Mouse (Mus musculus): Measurements from ENCODE around the gene Galt.
"Not testable (repeated sequence)": the region's sequence is repeated elsewhere in the genome, so short reads cannot be mapped to it uniquely, and the experiment has no call there.

Gene Galt

GRCm38 (mm10) chr4:41739260-41739659 lies 15.8 kb upstream of the Galt start:
- CTCF ChIA-PET, result interaction anchor here (1.5 kb wide), 1 partner anchor 23 kb away, joined by 14 read pairs; no protein-coding TSS in a partner anchor

- CTCF ChIA-PET, result interaction anchor here (1.3 kb wide), 1 partner anchor 29 kb away, joined by 4 read pairs; no protein-coding TSS in a partner anchor
Observed at GRCm38 (mm10) chr4:41740380-41741157, 14.5 kb upstream of the Galt start.

DNA sequence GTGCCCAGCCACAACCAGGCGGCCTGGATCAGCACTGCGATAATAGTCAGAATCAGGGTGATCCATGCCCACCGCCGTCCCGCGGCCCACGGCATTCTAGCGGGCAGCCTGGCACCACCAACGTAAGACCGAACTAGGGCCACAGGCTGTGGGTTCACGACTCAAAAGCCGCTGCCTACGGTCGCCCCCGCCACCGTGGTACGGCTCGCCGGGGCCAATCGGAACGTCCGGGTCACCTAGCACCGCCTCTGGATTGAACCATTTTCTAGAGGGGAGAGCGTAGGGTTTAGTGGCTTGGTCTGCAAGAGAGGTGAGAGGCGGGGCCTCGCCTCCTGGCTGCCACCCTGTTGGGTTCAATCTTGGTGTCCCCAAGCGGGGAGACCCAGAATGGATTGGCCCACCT lies 13.9 kb upstream of the Galt start:
- CTCF ChIA-PET, result interaction anchor here (1.3 kb wide), 1 partner anchor 30 kb away, joined by 4 read pairs; no protein-coding TSS in a partner anchor

DNA sequence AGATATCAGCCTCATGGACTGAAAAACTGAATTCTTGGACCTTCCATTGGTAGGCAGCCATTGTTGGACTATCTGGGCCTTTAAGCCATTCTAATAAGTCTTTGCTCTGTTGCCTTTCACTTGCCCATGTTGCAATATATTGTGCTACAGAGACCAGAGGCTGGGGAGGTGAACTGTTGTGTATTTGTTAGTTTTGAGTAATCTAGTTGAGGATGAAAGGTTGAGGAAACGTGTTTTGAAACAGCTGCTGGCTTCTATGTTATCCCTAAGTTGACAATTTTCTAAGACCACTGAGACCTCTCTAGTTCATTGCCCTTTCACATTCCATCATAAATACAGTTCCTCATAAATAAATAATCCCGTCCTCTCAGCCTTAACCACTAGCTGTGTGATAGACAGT lies 10.9 kb upstream of the Galt start:
- CTCF ChIA-PET, result no interaction called here

GRCm38 (mm10) chr4:41745021-41745420 lies 10.0 kb upstream of the Galt start:
- CTCF ChIA-PET, result no interaction called here

- CTCF ChIA-PET, result interaction anchor here (0.5 kb wide), 1 partner anchor 112 kb away, joined by 3 read pairs; no protein-coding TSS in a partner anchor
Observed at GRCm38 (mm10) chr4:41755338-41756305, 594 bp downstream of the Galt start, which contains the start of gene Sigmar1. Gene Sigmar1 (minus strand): TSS chr4:41756157.

DNA sequence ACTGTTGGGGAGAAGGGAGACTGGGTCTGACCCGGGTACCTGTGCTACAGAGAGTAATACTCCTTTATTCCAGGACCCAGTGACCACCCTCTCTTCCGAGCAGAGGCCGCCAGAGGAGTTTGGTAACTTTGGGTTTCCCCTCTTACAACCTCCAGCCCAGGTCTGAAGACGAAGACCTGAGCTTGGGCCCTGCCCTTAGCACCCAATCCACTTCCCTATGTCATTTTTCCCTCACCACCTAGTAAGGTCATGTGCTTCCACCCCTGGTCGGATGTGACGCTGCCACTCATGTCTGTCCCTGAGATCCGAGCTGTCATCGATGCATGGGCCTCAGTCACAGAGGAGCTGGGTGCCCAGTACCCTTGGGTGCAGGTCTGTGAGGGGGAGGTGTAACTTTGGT lies 1.4 kb downstream of the Galt start:
- CTCF ChIA-PET, result no interaction called here

GRCm38 (mm10) chr4:41757321-41757720 lies 2.3 kb downstream of the Galt start:
- CTCF ChIA-PET, result interaction anchor here (0.6 to 0.8 kb wide), 2 partner anchors 15 to 305 kb away, joined by 3 read pairs; no protein-coding TSS in a partner anchor

DNA sequence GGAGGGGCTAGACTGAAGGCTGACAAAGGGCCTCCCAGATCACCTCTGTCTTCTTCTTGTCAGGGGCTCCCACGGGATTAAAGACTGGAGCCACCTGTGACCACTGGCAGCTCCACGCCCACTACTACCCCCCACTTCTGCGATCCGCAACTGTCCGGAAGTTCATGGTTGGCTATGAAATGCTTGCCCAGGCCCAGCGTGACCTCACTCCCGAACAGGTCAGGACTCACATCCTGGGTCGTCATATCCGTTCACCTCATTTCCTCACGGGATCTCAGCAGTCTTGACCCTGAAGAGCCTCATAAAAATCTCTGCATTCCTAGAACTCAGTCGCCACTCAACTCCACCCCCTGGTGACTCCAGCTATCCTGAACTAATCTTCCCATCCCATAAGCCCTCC lies 3.0 kb downstream of the Galt start:
- CTCF ChIA-PET, result interaction anchor here (0.6 kb wide), 1 partner anchor 306 kb away, joined by 3 read pairs; no protein-coding TSS in a partner anchor

DNA sequence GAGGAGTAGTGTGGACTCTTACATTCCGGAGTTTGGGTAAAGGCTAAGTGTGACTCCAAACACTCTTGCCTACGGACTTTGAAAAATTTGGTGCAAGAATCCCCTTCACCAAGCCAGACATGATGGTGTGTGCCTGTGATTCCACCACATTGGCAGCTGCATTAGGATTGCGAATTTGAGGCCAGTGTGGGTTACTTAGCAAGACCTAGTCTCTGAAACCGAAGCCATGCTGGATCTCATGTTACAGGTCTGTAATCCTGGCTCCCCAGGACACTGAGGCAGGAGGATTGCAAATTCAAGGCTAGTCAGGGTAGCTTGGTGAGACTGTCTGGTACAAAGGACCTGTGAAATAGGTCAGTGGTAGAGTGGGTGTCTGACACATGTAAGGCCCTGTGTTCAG lies 3.7 kb downstream of the Galt start:
- CTCF ChIA-PET, result no interaction called here

- CTCF ChIA-PET, result no interaction called here
Observed at GRCm38 (mm10) chr4:41759206-41759605, 4.2 kb downstream of the Galt start.

DNA sequence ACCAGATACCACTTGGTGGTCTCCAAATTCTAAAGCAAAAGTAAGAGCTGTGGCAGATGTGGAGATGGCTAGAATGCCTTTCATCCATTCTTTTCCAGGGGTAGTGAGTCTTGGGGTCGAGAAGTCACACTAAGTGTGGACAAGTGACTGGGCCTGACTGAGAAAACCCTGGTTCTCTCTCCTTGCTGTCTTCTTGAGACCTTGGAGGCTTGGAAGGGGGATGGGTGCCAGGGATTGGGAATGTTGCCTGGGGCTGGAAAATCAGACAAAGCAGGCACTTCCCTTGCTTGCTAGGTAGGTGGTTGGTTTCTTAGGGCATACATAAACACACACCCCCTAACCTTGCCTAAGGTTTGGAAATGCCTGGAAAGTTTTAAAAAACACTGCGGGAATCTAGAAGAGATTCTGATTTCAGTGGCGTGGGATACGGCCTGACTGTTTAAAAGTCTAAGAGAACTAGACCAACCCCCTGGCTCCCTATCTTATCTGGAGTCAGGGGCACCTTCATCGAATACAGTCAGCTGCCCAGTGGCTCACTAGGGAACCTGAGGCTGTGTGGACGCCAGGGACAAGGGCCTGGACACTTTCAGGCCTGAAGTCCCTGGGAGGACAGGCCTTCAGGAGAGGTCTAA lies 4.7 kb downstream of the Galt start:
- CTCF ChIA-PET, result no interaction called here

- CTCF ChIA-PET, result no interaction called here
Observed at GRCm38 (mm10) chr4:41760288-41760721, 5.3 kb downstream of the Galt start.

GRCm38 (mm10) chr4:41760911-41761310 lies 5.9 kb downstream of the Galt start:
- CTCF ChIA-PET, result no interaction called here

- CTCF ChIA-PET, result no interaction called here
Observed at GRCm38 (mm10) chr4:41761680-41762079, 6.7 kb downstream of the Galt start.

GRCm38 (mm10) chr4:41762099-41762687 lies 7.2 kb downstream of the Galt start:
- CTCF ChIA-PET, result no interaction called here

- CTCF ChIA-PET, result not testable (repeated sequence)
Observed at GRCm38 (mm10) chr4:41762688-41763114, 7.7 kb downstream of the Galt start.

DNA sequence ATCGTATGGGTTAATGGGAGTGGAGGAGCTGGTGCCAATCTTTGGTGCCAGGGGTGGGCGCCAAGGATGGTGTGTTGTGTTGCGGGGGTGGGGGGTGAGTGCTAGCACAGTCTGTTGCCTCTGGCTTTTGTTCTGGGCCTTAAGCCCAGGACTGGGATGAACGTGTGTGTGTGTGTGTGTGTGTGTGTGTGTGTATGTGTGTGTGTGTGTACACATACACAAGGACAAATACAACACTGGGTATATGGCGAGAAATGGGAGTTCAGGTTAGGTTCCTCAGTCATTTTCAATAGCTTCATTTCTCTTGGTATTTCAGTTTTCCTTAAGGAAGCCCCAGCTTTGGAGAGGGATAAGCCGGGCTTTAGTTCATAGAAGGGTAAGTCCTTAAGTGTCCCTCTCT lies 8.1 kb downstream of the Galt start:
- CTCF ChIA-PET, result not testable (repeated sequence)

GRCm38 (mm10) chr4:41767301-41767700 lies 12.3 kb downstream of the Galt start:
- CTCF ChIA-PET, result not testable (repeated sequence)

DNA sequence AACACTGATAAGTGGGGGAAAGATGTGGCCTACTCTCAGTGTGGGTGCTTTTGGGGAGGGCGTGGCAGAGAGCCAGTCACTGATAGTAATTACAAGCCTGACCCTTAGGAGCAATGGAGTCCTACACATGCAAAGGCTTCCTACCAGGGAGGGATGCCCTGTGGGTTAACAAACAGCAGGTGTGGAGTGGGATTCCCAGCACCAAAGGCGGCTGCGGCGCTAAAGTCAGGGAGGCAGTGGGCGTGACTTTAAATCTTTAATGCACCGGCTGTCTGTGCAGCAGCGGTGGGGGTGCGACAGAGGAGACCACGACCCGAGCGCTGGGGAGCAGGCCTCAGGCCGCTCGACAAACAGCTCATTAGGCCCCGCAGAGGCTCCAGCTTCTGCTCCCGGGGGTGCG lies 17.9 kb downstream of the Galt start:
- CTCF ChIA-PET, result not testable (repeated sequence)

DNA sequence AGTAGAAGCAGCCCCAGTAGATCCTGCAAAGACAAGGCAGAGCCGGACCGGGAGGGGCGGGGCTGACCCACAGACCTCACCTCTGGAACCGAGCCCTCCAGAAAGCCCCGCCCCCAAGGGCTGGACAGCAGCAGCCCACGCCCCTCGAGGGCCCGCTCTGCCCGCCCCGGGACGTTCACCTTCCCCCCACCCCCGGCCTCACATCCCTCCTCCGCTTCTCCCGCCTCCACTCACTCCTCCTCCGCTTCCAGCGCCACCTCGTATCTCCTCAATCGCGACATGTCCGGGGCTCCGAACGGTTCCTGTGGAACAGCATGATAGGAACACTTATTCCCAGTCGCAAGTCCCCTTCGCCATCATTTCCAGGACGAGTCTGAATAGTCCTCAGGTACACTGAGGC lies 18.5 kb downstream of the Galt start:
- CTCF ChIA-PET, result not testable (repeated sequence)

All from spleen, embryonic (tissue).